Mouse (Mus musculus): ENCODE data around the gene Ube2dnl1. TPM values are rescaled to one million over a fixed set of nuclear protein-coding genes. Genes with fewer than 3 reads are reported as not detected.

The Ube2dnl1 gene
- polyA plus RNA-seq (2014; fragmentation: Nextera tagmentation; extraction: Ambion mirVana): not detected in 2 replicates

GRCm38 (mm10) chrX:114904712-114905111, at the start of gene Ube2dnl1:
Ube2dnl1 (plus strand) TSS chrX:114905012.
- ATAC-seq (replicated peaks; ENCODE audit: insufficient number of reproducible peaks, low FRiP score, low TSS enrichment): no peak
- 74% methylated on average over 5 of the region's 5 CpGs for WGBS (ENCODE audit: insufficient replicate concordance)
- H3K27me3 ChIP-seq (ENCODE audit: control insufficient read depth, insufficient read depth, low read length): no peaks in the 10 kb centered on the region

GRCm38 (mm10) chrX:114895489-114895888, 9.3 kb upstream of the Ube2dnl1 start:
- no peak overlapping the region for H3K9ac ChIP-seq (ENCODE audit: low read depth, low read length)
- no peaks in the 10 kb centered on the region for H3K9me3 ChIP-seq (replicated peaks; ENCODE audit: control insufficient read depth, low read length)
- no peak overlapping the region for H3K27ac ChIP-seq (ENCODE audit: low read depth, low read length)
- no peak overlapping the region for H3K4me3 ChIP-seq (ENCODE audit: low read depth, low read length)
- no peaks in the 10 kb centered on the region for H3K27me3 ChIP-seq (ENCODE audit: control insufficient read depth, insufficient read depth, low read length)
- no peak for ATAC-seq (replicated peaks; ENCODE audit: insufficient number of reproducible peaks, low FRiP score, low TSS enrichment)
- no peaks in the 10 kb centered on the region for H3K4me1 ChIP-seq (ENCODE audit: control insufficient read depth, insufficient read depth, low read length)
- H3K36me3 ChIP-seq (ENCODE audit: control insufficient read depth, insufficient read depth, low read length): no peaks in the 10 kb centered on the region
- H3K4me2 ChIP-seq: no peak overlapping the region

More at GRCm38 (mm10) chrX:114904712-114905111, at the start of gene Ube2dnl1:
- Histone ChIP-seq H3K27ac (ENCODE audit: low read depth, low read length) (no peak within 1 kb of the TSS), H3K4me2 (no peak within 1 kb of the TSS), H3K9me3 (replicated peaks; ENCODE audit: control insufficient read depth, low read length) (no peaks in the 10 kb centered on the region), H3K9ac (ENCODE audit: low read depth, low read length) (no peak within 1 kb of the TSS), H3K36me3 (ENCODE audit: control insufficient read depth, insufficient read depth, low read length) (no peaks in the 10 kb centered on the region), H3K4me1 (ENCODE audit: control insufficient read depth, insufficient read depth, low read length) (no peaks in the 10 kb centered on the region), H3K4me3 (ENCODE audit: low read depth, low read length) (no peak within 1 kb of the TSS)

GRCm38 (mm10) chrX:114897506-114897905, 7.3 kb upstream of the Ube2dnl1 start:
- Histone ChIP-seq H3K4me2 (no peak overlapping the region), H3K4me3 (ENCODE audit: low read depth, low read length) (no peak overlapping the region), H3K9me3 (replicated peaks; ENCODE audit: control insufficient read depth, low read length) (no peaks in the 10 kb centered on the region), H3K27ac (ENCODE audit: low read depth, low read length) (no peak overlapping the region), H3K36me3 (ENCODE audit: control insufficient read depth, insufficient read depth, low read length) (no peaks in the 10 kb centered on the region), H3K9ac (ENCODE audit: low read depth, low read length) (no peak overlapping the region), H3K4me1 (ENCODE audit: control insufficient read depth, insufficient read depth, low read length) (no peaks in the 10 kb centered on the region), H3K27me3 (ENCODE audit: control insufficient read depth, insufficient read depth, low read length) (no peaks in the 10 kb centered on the region)
- no peak for ATAC-seq (replicated peaks; ENCODE audit: insufficient number of reproducible peaks, low FRiP score, low TSS enrichment)
- WGBS (ENCODE audit: insufficient replicate concordance): 86% methylated on average over 3 of the region's 3 CpGs

- H3K9me3 ChIP-seq (replicated peaks; ENCODE audit: control insufficient read depth, low read length): no peaks in the 10 kb centered on the region
- H3K4me3 ChIP-seq (ENCODE audit: low read depth, low read length): no peak overlapping the region
- H3K27me3 ChIP-seq (ENCODE audit: control insufficient read depth, insufficient read depth, low read length): no peaks in the 10 kb centered on the region
- ATAC-seq (replicated peaks; ENCODE audit: insufficient number of reproducible peaks, low FRiP score, low TSS enrichment): no peak
- H3K9ac ChIP-seq (ENCODE audit: low read depth, low read length): no peak overlapping the region
- no peaks in the 10 kb centered on the region for H3K36me3 ChIP-seq (ENCODE audit: control insufficient read depth, insufficient read depth, low read length)
- no peak overlapping the region for H3K27ac ChIP-seq (ENCODE audit: low read depth, low read length)
- no peak overlapping the region for H3K4me2 ChIP-seq
- no peaks in the 10 kb centered on the region for H3K4me1 ChIP-seq (ENCODE audit: control insufficient read depth, insufficient read depth, low read length)
These were observed 1.4 kb upstream of the Ube2dnl1 start for GRCm38 (mm10) chrX:114903391-114903790.

DNA sequence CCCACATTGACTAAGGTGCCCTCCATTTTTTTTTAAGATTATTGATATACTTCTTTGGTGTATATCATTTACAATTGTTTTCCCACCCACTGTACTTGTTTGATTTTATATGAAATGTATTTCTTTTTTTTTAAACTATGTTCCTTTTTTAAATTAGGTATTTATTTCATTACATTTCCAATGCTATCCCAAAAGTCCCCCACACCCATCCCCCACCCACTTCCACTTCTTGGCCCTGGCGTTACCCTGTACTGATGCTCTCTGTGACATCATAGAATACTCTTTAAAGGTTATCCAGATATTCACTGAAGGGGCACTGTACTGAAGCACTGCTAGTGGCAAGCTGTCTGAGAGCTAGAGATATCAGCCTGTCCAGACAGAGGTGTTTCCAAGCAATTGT, 2.5 kb downstream of the Ube2dnl1 start, which contains the start of gene Ube2dnl2:
Gene Ube2dnl2, plus strand, starts transcription at position 301 of the 400 bp plus-strand sequence.
- no peak within 1 kb of the TSS for H3K4me2 ChIP-seq
- H3K4me1 ChIP-seq (ENCODE audit: control insufficient read depth, insufficient read depth, low read length): no peaks in the 10 kb centered on the region
- WGBS (ENCODE audit: insufficient replicate concordance): 40% methylated on average over 1 of the region's 1 CpGs
- no peak within 1 kb of the TSS for H3K27ac ChIP-seq (ENCODE audit: low read depth, low read length)
- H3K4me3 ChIP-seq (ENCODE audit: low read depth, low read length): no peak within 1 kb of the TSS
- H3K9ac ChIP-seq (ENCODE audit: low read depth, low read length): no peak within 1 kb of the TSS
- H3K27me3 ChIP-seq (ENCODE audit: control insufficient read depth, insufficient read depth, low read length): no peaks in the 10 kb centered on the region
- ATAC-seq (replicated peaks; ENCODE audit: insufficient number of reproducible peaks, low FRiP score, low TSS enrichment): no peak
- H3K36me3 ChIP-seq (ENCODE audit: control insufficient read depth, insufficient read depth, low read length): no peaks in the 10 kb centered on the region
- no peaks in the 10 kb centered on the region for H3K9me3 ChIP-seq (replicated peaks; ENCODE audit: control insufficient read depth, low read length)

DNA sequence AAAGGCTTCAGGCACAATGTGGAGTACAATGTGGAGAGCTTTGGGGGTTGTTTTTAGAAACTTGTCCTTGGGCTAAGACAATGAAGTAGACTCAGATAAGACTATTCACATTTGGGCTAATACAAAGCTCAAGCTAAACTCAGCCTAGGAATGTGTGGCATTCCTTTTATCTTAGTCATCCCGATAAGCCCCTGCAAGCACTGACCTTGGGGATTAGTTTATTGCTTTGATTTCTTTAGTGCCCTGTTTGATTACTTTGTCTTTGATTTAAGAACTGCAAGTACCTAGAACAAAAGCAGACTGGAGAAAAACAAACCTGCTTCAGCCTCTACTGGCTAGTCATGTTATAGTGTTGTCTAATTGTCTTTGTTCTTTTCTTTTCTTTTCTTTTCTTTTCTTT, 50.3 kb downstream of the Ube2dnl1 start:
- H3K4me1 ChIP-seq (ENCODE audit: control insufficient read depth, insufficient read depth, low read length): no peaks in the 10 kb centered on the region
- no peaks in the 10 kb centered on the region for H3K36me3 ChIP-seq (ENCODE audit: control insufficient read depth, insufficient read depth, low read length)
- no peak overlapping the region for H3K4me2 ChIP-seq
- H3K9ac ChIP-seq (ENCODE audit: low read depth, low read length): no peak overlapping the region
- no peaks in the 10 kb centered on the region for H3K27me3 ChIP-seq (ENCODE audit: control insufficient read depth, insufficient read depth, low read length)
- ATAC-seq (replicated peaks; ENCODE audit: insufficient number of reproducible peaks, low FRiP score, low TSS enrichment): no peak
- no peaks in the 10 kb centered on the region for H3K9me3 ChIP-seq (replicated peaks; ENCODE audit: control insufficient read depth, low read length)
- 29% methylated on average over 1 of the region's 1 CpGs for WGBS (ENCODE audit: insufficient replicate concordance)
- H3K4me3 ChIP-seq (ENCODE audit: low read depth, low read length): no peak overlapping the region
- H3K27ac ChIP-seq (ENCODE audit: low read depth, low read length): no peak overlapping the region

Other genes starting within 250 kb of the Ube2dnl1 start
- not detected in 2 replicates for gene Ube2dnl2, start 2.6 kb downstream of the Ube2dnl1 start, polyA plus RNA-seq (2014; fragmentation: Nextera tagmentation; extraction: Ambion mirVana)

All from heart, embryonic 11.5 days (tissue).